Mouse (Mus musculus) embryonic facial prominence, embryonic 10.5 days (tissue): Measurements from ENCODE around the gene Map3k15. TPM values are rescaled to one million over a fixed set of nuclear protein-coding genes. Genes with fewer than 3 reads are reported as not detected.

Experiments used
- DNase-seq: peaks from one replicate; pipeline ENCODE4 v3.0.0-alpha.2; 2017; ENCODE audit warnings: low spot score
- H3K27ac ChIP-seq: fragments of 300-500 bp; sonication (generic); replicated peaks from 2 replicates; pipeline ENCODE4 v1.5.1; 2016; ENCODE audit warnings: mild to moderate bottlenecking
- H3K27me3 ChIP-seq: fragments of 300-500 bp; sonication (generic); replicated peaks from 2 replicates; pipeline ENCODE4 v1.6.1; 2016; ENCODE audit warnings: low read depth, mild to moderate bottlenecking; ENCODE audit not compliant: poor library complexity, severe bottlenecking
- H3K36me3 ChIP-seq: fragments of 300-500 bp; sonication (generic); replicated peaks from 2 replicates; pipeline ENCODE4 v1.6.1; 2016; ENCODE audit warnings: mild to moderate bottlenecking, moderate library complexity
- H3K4me1 ChIP-seq: fragments of 300-500 bp; sonication (generic); 2 replicates; pipeline ENCODE4 v1.6.1; 2016
- H3K4me3 ChIP-seq: fragments of 300-500 bp; sonication (generic); 2 replicates; pipeline ENCODE4 v1.5.1; 2016; ENCODE audit warnings: mild to moderate bottlenecking, moderate library complexity
- H3K9me3 ChIP-seq: fragments of 300-500 bp; sonication (generic); 2 replicates; pipeline ENCODE4 v1.6.1; 2016; ENCODE audit warnings: mild to moderate bottlenecking
- WGBS: fragments of 180-500 bp; shearing (Covaris S2); methylation state at CpG from one replicate; pipeline ENCODE4 v1.1.7; 2016; 5-methylcytosine and 5-hydroxymethylcytosine counted together
- polyA plus RNA-seq: library from polyadenylated mRNA; unstranded; fragments of >200 nt; fragmentation: Nextera tagmentation; extraction: Ambion mirVana; gene quantifications from 2 replicates; pipeline ENCODE4 v1.2.1, GENCODE M21; 2016

The Map3k15 gene
- polyA plus RNA-seq, 1 experiment from 2014 or later, result 0.12 TPM

GRCm38 (mm10) chrX:159976243-159976642 is 12.0 kb upstream of the Map3k15 start:
- 78% methylated on average over 3 of the region's 3 CpGs for WGBS
- Histone ChIP-seq H3K36me3 (no peaks in the 10 kb centered on the region), H3K4me1 (no peaks in the 10 kb centered on the region), H3K27ac (no peak overlapping the region), H3K4me3 (no peak overlapping the region), H3K27me3 (peaks cover 74% of the 10 kb centered on the region), H3K9me3 (no peaks in the 10 kb centered on the region)
- no peak for DNase-seq

GRCm38 (mm10) chrX:159995808-159996207 is 7.6 kb downstream of the Map3k15 start:
- H3K27me3 ChIP-seq, result peaks cover 92% of the 10 kb centered on the region

DNA sequence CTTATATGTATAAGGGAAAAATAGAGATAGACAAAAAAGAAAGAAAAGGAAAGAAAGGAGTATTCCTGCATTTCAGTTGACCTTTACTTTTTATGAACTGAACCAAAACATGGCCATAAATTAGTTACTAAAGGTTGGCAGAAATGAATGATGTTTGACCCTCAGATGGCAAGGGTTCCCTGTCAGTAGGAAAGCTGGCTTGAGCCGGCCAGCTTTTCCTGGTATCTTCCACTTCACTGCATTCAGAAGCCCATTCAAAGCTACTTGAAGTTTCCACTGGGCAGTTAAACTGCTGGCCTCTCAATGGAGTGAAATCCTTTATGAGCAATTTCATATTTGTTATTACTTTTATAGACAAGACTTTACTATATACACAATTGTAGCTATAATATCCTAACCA is 65.1 kb downstream of the Map3k15 start:
- Histone ChIP-seq H3K27me3 (peaks cover 64% of the 10 kb centered on the region), H3K9me3 (no peaks in the 10 kb centered on the region), H3K27ac (no peak overlapping the region), H3K4me3 (no peak overlapping the region), H3K36me3 (no peaks in the 10 kb centered on the region), H3K4me1 (no peaks in the 10 kb centered on the region)
- WGBS, result 75% methylated on average over 1 of the region's 1 CpGs
- DNase-seq, result no peak

More at GRCm38 (mm10) chrX:159995808-159996207, 7.6 kb downstream of the Map3k15 start:
- Histone ChIP-seq H3K36me3 (no peaks in the 10 kb centered on the region), H3K9me3 (no peaks in the 10 kb centered on the region), H3K27ac (no peak overlapping the region), H3K4me3 (no peak overlapping the region), H3K4me1 (no peaks in the 10 kb centered on the region)
- no peak for DNase-seq
- 90% methylated on average over 6 of the region's 6 CpGs for WGBS

DNA sequence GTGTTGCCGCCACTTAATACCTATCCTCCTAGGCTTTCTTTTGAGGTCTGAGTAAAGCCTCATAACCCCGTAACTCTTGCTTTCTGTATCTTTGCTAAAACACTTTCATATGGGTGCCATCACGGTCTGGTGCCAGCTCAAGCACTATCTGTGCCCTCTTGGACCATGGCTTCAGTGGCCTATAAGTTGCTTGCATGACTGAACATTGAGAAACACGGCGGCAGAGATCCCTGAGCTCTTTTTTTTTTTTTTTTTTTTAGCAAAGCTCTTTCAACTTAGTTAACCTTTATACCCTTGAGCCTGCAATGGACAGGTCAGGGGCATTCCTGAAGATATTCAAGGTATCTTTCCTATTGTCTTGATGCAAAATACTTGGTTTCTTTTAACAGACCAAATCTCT is 66.4 kb downstream of the Map3k15 start:
- Histone ChIP-seq H3K4me3 (no peak overlapping the region), H3K36me3 (no peaks in the 10 kb centered on the region), H3K27me3 (peaks cover 56% of the 10 kb centered on the region), H3K9me3 (no peaks in the 10 kb centered on the region), H3K4me1 (no peaks in the 10 kb centered on the region), H3K27ac (no peak overlapping the region)
- no peak for DNase-seq
- 77% methylated on average over 5 of the region's 5 CpGs for WGBS

DNA sequence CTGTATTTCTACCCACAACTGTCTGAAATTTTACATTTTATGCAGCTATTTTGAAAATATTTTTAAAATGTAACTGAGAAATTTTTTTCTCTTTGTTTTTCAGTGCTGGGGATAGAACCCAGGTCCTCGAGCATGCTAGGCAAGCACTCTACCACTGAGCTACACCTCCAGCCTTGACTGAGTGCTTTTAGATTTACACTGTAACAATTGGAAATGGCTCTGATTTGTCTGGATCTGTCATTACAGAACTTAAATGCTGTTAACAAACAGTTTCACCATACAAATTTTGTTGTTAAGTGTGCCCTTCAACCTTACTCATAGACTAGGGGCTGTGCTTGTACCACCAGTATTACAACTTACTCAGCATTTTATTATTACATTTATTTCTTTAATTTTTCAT is 103.7 kb downstream of the Map3k15 start:
- no peak for DNase-seq
- no peaks in the 10 kb centered on the region for H3K36me3 ChIP-seq
- H3K9me3 ChIP-seq, result no peaks in the 10 kb centered on the region
- no peaks in the 10 kb centered on the region for H3K4me1 ChIP-seq
- 79% methylated on average over 1 of the region's 1 CpGs for WGBS
- no peak overlapping the region for H3K4me3 ChIP-seq
- no peak overlapping the region for H3K27ac ChIP-seq
- peaks cover 45% of the 10 kb centered on the region for H3K27me3 ChIP-seq

GRCm38 (mm10) chrX:160107817-160108216 is 119.6 kb downstream of the Map3k15 start:
- no peak overlapping the region for H3K4me3 ChIP-seq
- H3K27me3 ChIP-seq, result peaks cover 65% of the 10 kb centered on the region
- no peaks in the 10 kb centered on the region for H3K36me3 ChIP-seq
- no peak for DNase-seq
- 65% methylated on average over 4 of the region's 4 CpGs for WGBS
- H3K27ac ChIP-seq, result no peak overlapping the region
- no peaks in the 10 kb centered on the region for H3K9me3 ChIP-seq
- no peaks in the 10 kb centered on the region for H3K4me1 ChIP-seq

- WGBS, result 95% methylated on average over 1 of the region's 1 CpGs
- no peak overlapping the region for H3K27ac ChIP-seq
- no peaks in the 10 kb centered on the region for H3K4me1 ChIP-seq
- no peak for DNase-seq
- H3K36me3 ChIP-seq, result no peaks in the 10 kb centered on the region
- H3K9me3 ChIP-seq, result no peaks in the 10 kb centered on the region
- peaks cover 80% of the 10 kb centered on the region for H3K27me3 ChIP-seq
- H3K4me3 ChIP-seq, result no peak overlapping the region
Observed at GRCm38 (mm10) chrX:160113777-160114176, 125.5 kb downstream of the Map3k15 start.

DNA sequence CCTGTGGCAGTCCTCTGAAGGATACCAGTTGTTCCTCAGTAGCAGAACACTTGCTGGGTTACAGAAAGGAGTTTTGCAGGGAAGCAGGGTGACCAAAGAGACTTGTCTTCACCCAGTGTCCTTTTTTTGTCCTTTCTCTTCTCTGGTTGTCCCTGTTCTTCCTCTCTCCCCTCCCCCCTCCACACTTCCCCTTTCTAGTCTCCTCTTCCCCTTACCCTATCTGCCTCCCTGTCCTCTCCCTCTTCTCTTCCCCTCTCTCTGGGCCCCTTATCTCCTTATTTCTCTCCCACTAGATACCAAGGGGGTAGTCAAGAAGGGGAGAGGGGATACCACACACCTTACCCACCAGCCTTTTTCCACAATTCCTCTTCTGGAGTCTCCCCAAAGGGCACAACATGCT is 127.8 kb downstream of the Map3k15 start:
- H3K27me3 ChIP-seq, result peaks cover 83% of the 10 kb centered on the region
- H3K4me1 ChIP-seq, result no peaks in the 10 kb centered on the region
- H3K4me3 ChIP-seq, result no peak overlapping the region
- H3K36me3 ChIP-seq, result peaks cover 17% of the 10 kb centered on the region
- H3K27ac ChIP-seq, result no peak overlapping the region
- no peak for DNase-seq
- H3K9me3 ChIP-seq, result no peaks in the 10 kb centered on the region

- Histone ChIP-seq H3K4me3 (no peak overlapping the region), H3K27ac (no peak overlapping the region), H3K9me3 (no peaks in the 10 kb centered on the region), H3K4me1 (no peaks in the 10 kb centered on the region), H3K27me3 (peaks cover 82% of the 10 kb centered on the region), H3K36me3 (peaks cover 22% of the 10 kb centered on the region)
- 81% methylated on average over 3 of the region's 3 CpGs for WGBS
- DNase-seq, result peak; percentile 42
Observed at GRCm38 (mm10) chrX:160116658-160117057, 128.4 kb downstream of the Map3k15 start.

- Histone ChIP-seq H3K27me3 (peaks cover 54% of the 10 kb centered on the region), H3K9me3 (no peaks in the 10 kb centered on the region), H3K4me3 (no peak overlapping the region), H3K27ac (no peak overlapping the region), H3K36me3 (peaks cover 32% of the 10 kb centered on the region), H3K4me1 (peaks cover 15% of the 10 kb centered on the region)
- WGBS, result 81% methylated on average over 11 of the region's 11 CpGs
- no peak for DNase-seq
Observed at GRCm38 (mm10) chrX:160134136-160134843, 146.1 kb downstream of the Map3k15 start.

GRCm38 (mm10) chrX:160135719-160136118 is 147.5 kb downstream of the Map3k15 start:
- 31% methylated on average over 6 of the region's 6 CpGs for WGBS
- peak; percentile 43 for DNase-seq
- Histone ChIP-seq H3K4me1 (peaks cover 15% of the 10 kb centered on the region), H3K4me3 (peak overlapping the region; percentile 73), H3K27ac (no peak overlapping the region; the same call in 1 of the 2 replicates), H3K9me3 (no peaks in the 10 kb centered on the region), H3K27me3 (peaks cover 51% of the 10 kb centered on the region), H3K36me3 (peaks cover 20% of the 10 kb centered on the region)

DNA sequence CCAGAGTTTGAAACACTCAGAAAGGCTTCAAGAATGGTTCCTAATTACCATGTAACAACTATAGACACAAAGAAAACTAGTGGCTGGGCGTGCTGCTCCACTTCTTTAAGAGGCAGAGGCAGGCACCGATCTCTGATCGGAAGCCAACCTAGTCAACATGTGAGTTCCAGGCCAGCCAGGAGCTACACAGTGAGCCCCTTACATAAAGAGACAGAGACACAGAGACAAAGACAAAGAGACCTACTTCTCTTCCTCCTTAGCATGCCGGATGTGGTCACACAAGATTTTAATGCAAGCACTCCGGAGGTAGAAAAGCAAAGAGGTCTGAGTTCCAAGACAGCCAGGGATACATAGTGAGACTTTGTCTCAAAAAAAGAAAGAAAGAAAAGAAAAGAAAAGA is 147.9 kb downstream of the Map3k15 start:
- peak; percentile 27 for DNase-seq
- Histone ChIP-seq H3K4me1 (peaks cover 15% of the 10 kb centered on the region), H3K27me3 (peaks cover 55% of the 10 kb centered on the region), H3K36me3 (peaks cover 15% of the 10 kb centered on the region), H3K27ac (peak overlapping the region; percentile 45; the same call in 1 of the 2 replicates), H3K4me3 (peak overlapping the region; percentile 73), H3K9me3 (no peaks in the 10 kb centered on the region)
- 29% methylated on average over 5 of the region's 5 CpGs for WGBS

GRCm38 (mm10) chrX:160137177-160137860 is 149.1 kb downstream of the Map3k15 start:
- Histone ChIP-seq H3K4me1 (peaks cover 15% of the 10 kb centered on the region), H3K36me3 (peaks cover 7% of the 10 kb centered on the region), H3K9me3 (no peaks in the 10 kb centered on the region), H3K4me3 (peak overlapping the region; percentile 73), H3K27me3 (peaks cover 54% of the 10 kb centered on the region), H3K27ac (peak overlapping the region; percentile 90)
- DNase-seq, result no peak
- 25% methylated on average over 18 of the region's 18 CpGs for WGBS
